Mouse (Mus musculus) adrenal gland, postnatal 36 days (tissue): ENCODE measurements around the gene Olfr1449. TPM values are rescaled to one million over a fixed set of nuclear protein-coding genes. Genes with fewer than 3 reads are reported as not detected.
"Not testable (repeated sequence)": the region's sequence is repeated elsewhere in the genome, so short reads cannot be mapped to it uniquely, and the experiment has no call there.

ENCODE experiments used
- DNase-seq, 2 experiments: peaks; one replicate each; pipeline ENCODE4 v3.0.0; 2021; ENCODE audit warnings: mixed read lengths in 1 of 2
- long read RNA-seq, 2 experiments: library from polyadenylated mRNA; stranded (forward); transcript quantifications; one replicate each; pipeline ENCODE4 v2.0.0; 2021; ENCODE audit warnings: borderline sequencing depth in 2 of 2
- total RNA-seq, 2 experiments: library from RNA; stranded (reverse); gene quantifications; 2 replicates each; pipeline ENCODE4 v1.2.3; 2021

The Olfr1449 gene
- total RNA-seq = not detected
- long read RNA-seq, experiment 1 = 0 reads
- long read RNA-seq, experiment 2 = 0 reads

GRCm38 (mm10) chr19:12930540-12930939, at the start of gene Olfr1449:
Olfr1449 (plus strand) TSS chr19:12930840.
- DNase-seq = no peak

GRCm38 (mm10) chr19:12883555-12883954, 47.1 kb upstream of the Olfr1449 start, which contains the start of gene Olfr1445:
Olfr1445 (plus strand) TSS chr19:12883855.
- no peak for DNase-seq

- no peak for DNase-seq
These were observed 37.2 kb upstream of the Olfr1449 start, which contains the start of gene Olfr1446 for GRCm38 (mm10) chr19:12893424-12893823. Olfr1446 (minus strand) TSS chr19:12893524.

GRCm38 (mm10) chr19:12903643-12904042, 27.0 kb upstream of the Olfr1449 start, which contains the start of gene Olfr1447:
Olfr1447 (minus strand) TSS chr19:12903743.
- no peak for DNase-seq

- no peak for DNase-seq
These were observed 6.3 kb upstream of the Olfr1449 start, which contains the start of gene Olfr1448 for GRCm38 (mm10) chr19:12924319-12924718. Olfr1448 (minus strand) TSS chr19:12924419.

- no peak for DNase-seq
These were observed 19.3 kb downstream of the Olfr1449 start, which contains the start of gene Olfr1450 for GRCm38 (mm10) chr19:12949958-12950357. Olfr1450 (plus strand) TSS chr19:12950258.

- DNase-seq = not testable (repeated sequence)
These were observed 39.4 kb downstream of the Olfr1449 start for GRCm38 (mm10) chr19:12970082-12970481.

Other genes starting within 250 kb of the Olfr1449 start
- gene Keg1, start 235.1 kb upstream of the Olfr1449 start, total RNA-seq = not detected
- 1 to 10 TPM; 1.6 to 2.8 TPM for gene Cntf, start 165.2 kb upstream of the Olfr1449 start, total RNA-seq
- gene Zfp91, start 134.7 kb upstream of the Olfr1449 start, total RNA-seq = 10 to 100 TPM; 72.7 to 88.4 TPM
- gene Lpxn, start 134.6 kb upstream of the Olfr1449 start, total RNA-seq = 1 to 10 TPM; 1.6 to 1.8 TPM
- not detected for gene Gm5244, start 84.2 kb upstream of the Olfr1449 start, total RNA-seq
- not detected for gene Olfr1444, start 73.6 kb upstream of the Olfr1449 start, total RNA-seq
- not detected for gene Olfr1445, start 47.0 kb upstream of the Olfr1449 start, total RNA-seq
- gene Olfr1446, start 37.3 kb upstream of the Olfr1449 start, total RNA-seq = not detected
- not detected for gene Olfr1447, start 27.1 kb upstream of the Olfr1449 start, total RNA-seq
- gene Olfr1448, start 6.4 kb upstream of the Olfr1449 start, total RNA-seq = not detected
- gene Olfr1450, start 19.4 kb downstream of the Olfr1449 start, total RNA-seq = not detected
- not detected for gene Olfr1451, start 64.2 kb downstream of the Olfr1449 start, total RNA-seq
- gene Olfr1453, start 97.5 kb downstream of the Olfr1449 start, total RNA-seq = not detected
- gene Olfr1454, start 129.8 kb downstream of the Olfr1449 start, total RNA-seq = not detected
- gene Olfr1457, start 167.1 kb downstream of the Olfr1449 start, total RNA-seq = not detected
- gene Olfr1458, start 175.9 kb downstream of the Olfr1449 start, total RNA-seq = not detected
- gene Olfr1459, start 218.7 kb downstream of the Olfr1449 start, total RNA-seq = under 1 TPM; 0.07 TPM
- not detected for gene Olfr1461, start 232.2 kb downstream of the Olfr1449 start, total RNA-seq